Mouse (Mus musculus) adrenal gland, postnatal 36 days (tissue): ENCODE data around the gene Zfp146. TPM values are rescaled to one million over a fixed set of nuclear protein-coding genes. Genes with fewer than 3 reads are reported as not detected.
A peak's percentile ranks its signal among the peaks of the same experiment; 100 is the strongest.
"Not testable (repeated sequence)": the region's sequence is repeated elsewhere in the genome, so short reads cannot be mapped to it uniquely, and the experiment has no call there.

Source experiments
- DNase-seq, 2 experiments: peaks; one replicate each; pipeline ENCODE4 v3.0.0; 2021; ENCODE audit warnings: mixed read lengths in 1 of 2
- long read RNA-seq, 2 experiments: library from polyadenylated mRNA; stranded (forward); transcript quantifications; one replicate each; pipeline ENCODE4 v2.0.0; 2021; ENCODE audit warnings: borderline sequencing depth in 2 of 2
- total RNA-seq, 2 experiments: library from RNA; stranded (reverse); gene quantifications; 2 replicates each; pipeline ENCODE4 v1.2.3; 2021

The Zfp146 gene
- total RNA-seq, result 10 to 100 TPM; 46.2 to 57.2 TPM
- long read RNA-seq, experiment 1, partial matches to known transcripts, result 0 of 5 reads
- long read RNA-seq, experiment 1, other reads (novel, unspliced or antisense), result 3 of 5 reads
- long read RNA-seq, experiment 2, partial matches to known transcripts, result 0 of 1 reads
- long read RNA-seq, experiment 2, other reads (novel, unspliced or antisense), result 1 of 1 reads

GRCm38 (mm10) chr7:30169583-30170282 lies at the start of gene Zfp146:
TSS of gene Zfp146 (minus strand) at chr7:30169750.
- peak; percentile 92 to 93 for DNase-seq

- no peak for DNase-seq
These were observed 47.7 kb upstream of the Zfp146 start for GRCm38 (mm10) chr7:30217277-30217676.

DNA sequence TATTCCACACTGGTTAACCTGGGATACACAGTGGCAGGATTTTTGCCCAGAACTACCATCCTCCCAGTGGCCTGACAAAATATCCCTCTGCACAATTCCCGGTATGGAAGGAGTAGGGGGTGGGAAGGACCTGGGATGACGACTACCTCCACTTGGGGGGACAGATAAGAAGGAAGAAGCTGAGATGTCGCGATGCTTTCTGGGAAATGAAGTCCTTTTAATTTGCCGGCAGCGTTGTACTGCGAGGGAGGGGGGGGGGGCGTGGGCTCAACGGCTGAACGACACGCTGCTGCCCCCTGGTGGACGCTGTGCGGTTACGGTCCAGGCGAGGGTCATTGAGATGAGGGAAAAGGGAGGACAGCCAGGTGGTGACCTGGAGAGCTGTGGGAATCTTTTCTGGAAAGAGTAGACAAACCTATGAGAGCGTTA lies 47.2 kb upstream of the Zfp146 start:
- peak; percentile 79 to 88 for DNase-seq

DNA sequence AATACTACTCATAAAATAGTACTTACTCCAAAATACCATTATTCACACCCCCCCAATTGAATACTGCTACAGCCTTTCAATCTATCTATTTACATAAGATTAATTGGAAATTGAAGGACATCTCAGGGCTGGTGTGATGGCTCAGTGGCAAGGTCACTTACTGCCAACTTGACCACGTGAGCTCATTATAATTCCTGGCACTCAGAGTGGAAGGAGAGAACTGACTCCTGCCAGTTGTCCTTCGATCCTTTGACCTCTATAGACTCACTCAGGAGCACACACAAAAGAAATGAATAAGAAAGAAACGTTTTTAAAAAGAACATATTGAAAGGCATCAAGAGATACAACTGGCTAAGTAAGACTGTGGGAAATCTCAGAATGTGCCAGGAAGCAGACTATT lies 46.3 kb upstream of the Zfp146 start:
- DNase-seq, result peak in 1 of 2 experiments; percentile 39

DNA sequence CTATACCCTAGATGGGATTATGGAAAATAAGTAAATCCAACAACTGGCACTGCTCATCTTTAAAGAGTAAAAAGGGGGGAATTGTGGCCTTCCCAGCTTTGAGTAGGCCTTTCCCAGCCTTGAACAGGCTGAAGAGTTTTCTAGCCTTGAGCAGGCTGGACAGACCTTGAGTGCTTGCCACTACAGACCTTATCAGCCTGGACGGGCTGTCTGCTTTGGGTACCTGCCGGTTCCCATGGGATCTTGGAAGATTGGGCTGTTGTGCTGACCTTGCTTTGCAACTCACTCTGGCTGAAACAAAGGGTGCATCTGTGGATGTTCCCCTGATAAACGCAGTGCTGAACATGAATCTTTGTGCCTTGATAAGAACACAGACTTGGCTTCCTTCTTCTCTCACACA lies 44.3 kb upstream of the Zfp146 start:
- DNase-seq, result peak; percentile 48 to 58

- no peak for DNase-seq
These were observed 41.5 kb upstream of the Zfp146 start for GRCm38 (mm10) chr7:30211025-30211424.

DNA sequence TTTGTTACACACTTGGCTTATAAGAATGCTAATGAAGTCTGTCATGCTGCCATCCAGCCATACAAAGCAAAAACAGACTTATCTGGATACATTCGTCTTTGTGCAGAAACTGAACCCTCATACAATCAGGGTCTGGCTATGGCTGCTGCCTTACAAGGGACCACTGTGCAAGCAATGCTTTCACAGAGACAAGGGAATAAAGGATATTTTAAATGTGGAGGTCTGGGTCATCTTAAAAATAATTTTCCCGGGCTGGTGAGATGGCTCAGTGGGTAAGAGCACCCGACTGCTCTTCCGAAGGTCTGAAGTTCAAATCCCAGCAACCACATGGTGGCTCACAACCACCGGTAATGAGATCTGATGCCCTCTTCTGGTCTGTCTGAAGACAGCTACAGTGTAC lies 36.8 kb upstream of the Zfp146 start:
- not testable (repeated sequence) for DNase-seq

- peak; percentile 69 to 82 for DNase-seq
These were observed 35.8 kb upstream of the Zfp146 start for GRCm38 (mm10) chr7:30205383-30205782.

- peak; percentile 51 to 52 for DNase-seq
These were observed 34.8 kb upstream of the Zfp146 start for GRCm38 (mm10) chr7:30204380-30204779.

DNA sequence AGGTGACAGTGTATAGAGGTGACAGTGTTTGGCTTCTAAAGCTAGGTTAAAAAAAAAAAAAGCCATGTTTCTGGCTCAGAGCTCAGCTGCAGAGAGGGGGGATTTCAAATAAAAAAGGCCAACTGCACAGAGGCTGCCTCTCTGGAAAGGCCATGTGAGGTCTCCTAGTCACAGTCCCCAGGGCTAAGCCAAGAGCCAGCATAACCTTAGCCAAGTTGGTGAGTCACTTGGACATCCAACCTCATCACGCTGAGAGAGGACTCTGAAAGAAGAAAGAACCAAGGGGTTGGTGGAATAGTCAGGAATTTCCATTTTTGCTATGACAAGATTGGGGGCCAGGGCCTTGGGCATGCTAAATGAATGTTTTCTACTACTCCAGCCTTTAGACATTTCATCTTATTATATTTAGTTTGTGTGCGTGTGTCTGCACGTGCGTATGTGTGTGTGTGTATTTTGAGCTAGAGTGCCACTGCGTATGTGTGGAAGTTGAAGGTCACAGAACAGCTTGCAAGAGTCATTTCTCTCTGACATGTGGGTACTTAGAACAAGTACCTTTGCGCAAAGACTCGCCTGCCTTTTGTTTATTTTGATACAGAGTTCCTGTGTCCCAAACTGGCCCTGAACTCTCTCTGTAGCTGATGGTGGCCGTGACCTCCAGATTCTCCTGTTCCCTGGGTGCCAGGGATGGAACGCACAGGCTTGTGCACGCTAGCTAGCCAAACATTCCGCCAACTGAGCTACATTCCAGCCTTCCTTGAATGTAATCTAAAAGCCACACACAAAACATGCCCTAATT lies 33.5 kb upstream of the Zfp146 start:
- DNase-seq, result peak; percentile 69 to 72

DNA sequence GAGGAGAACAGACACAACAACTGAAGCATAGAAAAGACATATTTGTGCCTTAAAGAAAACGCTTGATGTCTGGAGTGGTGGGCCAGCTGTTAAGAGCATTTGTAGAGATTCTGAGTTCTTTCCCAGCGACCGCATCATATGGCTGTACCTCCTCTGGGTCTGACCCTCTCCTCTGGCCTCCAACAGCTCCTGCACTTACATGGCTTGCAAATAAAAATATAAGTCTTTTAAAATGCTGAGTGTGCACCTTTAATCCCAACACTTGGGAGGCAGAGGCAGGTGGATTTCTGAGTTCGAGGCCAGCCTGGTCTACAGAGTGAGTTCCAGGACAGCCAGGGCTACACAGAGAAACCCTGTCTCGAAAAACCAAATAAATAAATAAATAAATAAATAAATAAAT lies 31.1 kb upstream of the Zfp146 start:
- DNase-seq, result not testable (repeated sequence)

DNA sequence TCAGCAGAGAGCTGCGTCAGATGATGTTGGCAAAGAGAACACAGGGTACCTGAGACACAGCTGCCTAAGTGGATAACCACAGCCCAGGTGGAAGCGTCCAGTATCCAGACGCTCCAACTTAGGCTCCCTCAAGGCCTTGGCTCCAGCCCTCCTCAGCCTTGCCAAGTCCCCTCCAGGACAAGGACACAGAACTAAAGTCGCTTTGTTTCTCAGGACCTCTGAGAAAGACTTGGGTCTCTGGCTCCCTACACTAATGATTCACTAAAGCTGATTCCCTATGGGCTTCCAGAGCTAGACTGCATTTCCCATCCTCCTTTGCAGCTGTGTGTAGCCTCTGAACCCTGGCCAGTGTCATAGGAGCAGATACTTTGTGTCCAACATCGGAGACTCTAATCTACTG lies 30.6 kb upstream of the Zfp146 start:
- no peak for DNase-seq

GRCm38 (mm10) chr7:30199498-30200139 lies 30.1 kb upstream of the Zfp146 start:
- DNase-seq, result no peak

DNA sequence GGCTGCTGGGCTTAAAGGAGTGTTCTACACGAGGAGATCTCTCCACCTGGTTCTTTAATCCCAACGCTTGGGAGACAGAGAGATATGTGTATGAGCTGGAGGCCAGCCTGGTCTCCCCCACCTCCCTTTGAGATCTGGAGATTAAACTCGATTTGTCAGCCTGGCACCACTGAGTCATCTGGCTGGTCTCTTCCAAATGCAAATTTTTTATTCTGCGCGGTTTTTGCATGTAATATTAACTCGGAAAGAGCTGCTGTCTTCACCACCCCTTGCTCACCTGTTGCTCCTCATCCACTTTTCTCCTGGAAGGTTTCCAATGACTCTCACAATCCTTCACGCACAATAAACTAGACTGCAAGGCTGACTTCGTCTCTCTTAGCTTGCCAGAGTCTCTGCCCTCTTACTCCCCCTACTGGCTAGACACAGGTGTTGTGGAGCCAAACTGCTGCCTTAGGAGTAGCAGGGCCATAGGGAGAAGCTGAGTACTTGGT lies 29.0 kb upstream of the Zfp146 start, which contains the start of gene Capns1:
Capns1 (minus strand) TSS at position 331 of the 491 bp plus-strand sequence.
- DNase-seq, result peak; percentile 63 to 77

- DNase-seq, result no peak
These were observed 28.1 kb upstream of the Zfp146 start for GRCm38 (mm10) chr7:30197592-30198129.

- peak; percentile 62 to 72 for DNase-seq
These were observed 26.6 kb upstream of the Zfp146 start for GRCm38 (mm10) chr7:30196171-30196570.

DNA sequence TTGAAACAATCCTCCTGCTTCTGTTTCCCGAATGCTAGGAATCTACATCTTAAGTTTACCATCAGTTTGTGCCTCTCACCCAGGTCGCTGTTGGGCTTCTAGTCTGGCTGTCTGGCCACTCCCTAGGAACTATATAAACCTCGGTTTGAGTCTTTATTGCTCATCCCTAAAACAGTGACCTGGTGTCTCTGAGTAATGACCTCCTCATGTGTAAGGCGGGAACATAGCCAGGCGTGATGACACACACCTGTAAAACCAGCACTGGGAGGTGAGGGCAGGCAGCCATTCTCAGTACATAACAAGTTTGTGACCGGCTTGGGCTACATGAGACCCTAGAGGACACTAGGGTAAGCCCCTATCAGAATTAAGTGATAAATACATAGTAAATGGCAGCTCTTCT lies 25.9 kb upstream of the Zfp146 start:
- DNase-seq, result no peak

DNA sequence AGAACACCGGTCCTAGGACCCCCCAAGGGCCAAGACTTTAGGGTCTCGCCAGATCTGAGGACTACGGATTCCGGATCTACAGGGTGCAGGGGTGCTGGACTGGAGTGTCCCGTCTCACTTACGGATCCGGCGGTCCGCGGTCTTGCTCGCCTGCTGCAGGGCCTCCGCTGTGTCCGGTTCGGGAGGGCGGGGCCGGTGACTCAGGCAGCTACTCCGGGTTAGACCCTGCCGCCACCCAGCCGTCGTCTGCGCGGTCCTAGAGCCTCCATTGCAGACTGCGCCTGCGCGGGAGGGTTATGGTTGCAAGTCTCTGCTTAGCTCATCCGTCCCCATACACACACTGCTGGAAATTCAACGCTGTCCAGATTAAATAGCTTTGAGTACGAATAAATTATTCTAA lies 25.3 kb upstream of the Zfp146 start:
- peak; percentile 99 for DNase-seq

- peak in 1 of 2 experiments; percentile 61 for DNase-seq
These were observed 24.7 kb upstream of the Zfp146 start for GRCm38 (mm10) chr7:30194101-30194831.

- DNase-seq, result peak; percentile 89 to 91
These were observed 24.1 kb upstream of the Zfp146 start for GRCm38 (mm10) chr7:30193581-30194100.

- DNase-seq, result no peak
These were observed 23.5 kb upstream of the Zfp146 start for GRCm38 (mm10) chr7:30193013-30193412.
